Comparison of ENCODE assay signal across 8 mouse cellular contexts in the genomic region with DNA sequence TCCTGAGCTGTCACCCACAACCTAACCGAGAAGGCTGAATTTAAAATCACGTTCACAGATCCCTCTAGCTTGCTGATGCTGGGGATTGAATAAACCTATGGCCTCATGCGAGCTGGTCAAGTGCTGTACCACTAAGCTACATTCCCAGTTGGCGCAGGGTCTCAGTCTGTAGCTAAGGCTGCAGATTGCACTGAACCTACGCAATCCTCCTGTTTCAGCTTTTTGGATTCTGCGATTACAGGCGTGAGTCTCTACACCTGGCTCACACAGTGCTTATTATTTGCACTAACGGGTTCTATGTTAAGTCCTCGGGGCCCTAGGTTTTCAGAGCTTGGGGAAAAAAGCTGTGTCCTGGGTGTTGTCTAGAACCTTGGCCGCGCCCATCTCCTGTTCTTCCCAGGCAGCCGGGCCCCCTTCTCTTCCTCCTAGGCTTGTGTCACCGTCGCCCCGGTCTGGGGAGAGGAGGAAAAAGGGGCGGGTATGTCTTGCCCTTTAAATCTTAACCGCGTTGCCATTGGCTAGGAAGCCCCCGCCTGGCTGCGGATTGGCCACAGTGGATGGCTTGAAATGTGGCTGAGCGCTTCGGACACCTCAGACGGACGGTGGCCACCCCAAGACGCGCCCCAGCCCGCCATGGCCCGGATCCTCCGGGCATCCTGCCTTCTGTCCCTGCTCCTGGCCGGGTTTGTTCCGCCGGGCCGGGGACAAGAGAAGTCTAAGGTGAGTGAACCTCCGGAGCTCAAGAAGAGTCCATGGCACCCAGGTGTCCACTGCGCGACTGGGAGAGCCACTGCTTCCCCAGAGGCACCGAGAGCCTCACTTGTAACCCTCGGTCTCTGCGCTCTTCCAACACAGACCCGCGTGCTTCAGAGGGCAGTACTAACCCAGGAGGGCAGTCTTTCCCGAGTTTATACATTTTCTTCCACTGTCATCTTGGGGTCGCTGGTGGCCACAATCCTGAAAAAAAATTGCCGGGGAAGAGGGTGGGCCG. TPM values are rescaled to one million over a fixed set of nuclear protein-coding genes. Genes with fewer than 3 reads are reported as not detected.
A peak's percentile ranks its signal among the peaks of the same experiment; 100 is the strongest.
DNase-seq lines count a peak whose midpoint lies in the region; ATAC-seq and TF ChIP-seq lines count a peak whose summit lies in the region.

A gene (plus strand): TSS at position 121 of the 991 bp plus-strand sequence.

- peak; percentile 96 for ATAC-seq in forebrain, embryonic 13.5 days
- ATAC-seq in heart, embryonic 16.5 days (replicated peaks; ENCODE audit: extremely low read depth, insufficient read depth, low FRiP score) = peak; percentile 85
- ATAC-seq in megakaryocyte-erythroid progenitor cell, adult 5-6 weeks (replicated peaks; ENCODE audit: low FRiP score, low TSS enrichment, poor library complexity, severe bottlenecking) = no peak

- no peaks in the 10 kb centered on the region for H3K9me3 ChIP-seq in ES-E14 (ENCODE audit: control insufficient read depth, insufficient read depth, low read depth, low read length)
- H3K9me3 ChIP-seq in forebrain, embryonic 13.5 days (replicated peaks) = no peaks in the 10 kb centered on the region
- H3K9me3 ChIP-seq in heart, embryonic 16.5 days (replicated peaks; ENCODE audit: control insufficient read depth, low read length) = no peaks in the 10 kb centered on the region

- no peak for TF ChIP-seq CTCF in olfactory bulb, adult 2 months (IDR thresholded peaks at IDR 0.05; ENCODE audit: insufficient read depth, low read depth, low read length)

- H3K4me1 ChIP-seq in ES-E14 (ENCODE audit: control insufficient read depth in 2 of 2, insufficient read depth in 2 of 2, low read length in 2 of 2, poor library complexity in 1 of 2) = peaks cover 0 to 2% of the 10 kb centered on the region in 2 experiments; a peak in 1 of 4 replicates
- peaks cover 15% of the 10 kb centered on the region for H3K4me1 ChIP-seq in brown adipose tissue, adult 24 weeks (ENCODE audit: control insufficient read depth, insufficient read depth, insufficient read length, low read length)
- H3K4me1 ChIP-seq in forebrain, embryonic 13.5 days = peaks cover 12% of the 10 kb centered on the region; the same call in 1 of the 2 replicates
- H3K4me1 ChIP-seq in heart, embryonic 16.5 days (ENCODE audit: control insufficient read depth, insufficient read depth, low read length) = peaks cover 19% of the 10 kb centered on the region
- H3K4me1 ChIP-seq in olfactory bulb, adult 2 months (ENCODE audit: control insufficient read depth, insufficient read depth, low read length) = peaks cover 19% of the 10 kb centered on the region; the same call in 1 of the 2 replicates

- H3K27me3 ChIP-seq in forebrain, embryonic 13.5 days = no peaks in the 10 kb centered on the region
- H3K27me3 ChIP-seq in heart, embryonic 16.5 days (ENCODE audit: control insufficient read depth, insufficient read depth, low read length) = no peaks in the 10 kb centered on the region

- no peaks in the 10 kb centered on the region for H3K36me3 ChIP-seq in ES-E14 (ENCODE audit: control insufficient read depth, insufficient read depth, low read length, poor library complexity, severe bottlenecking)
- H3K36me3 ChIP-seq in forebrain, embryonic 13.5 days (ENCODE audit: poor library complexity, severe bottlenecking) = no peaks in the 10 kb centered on the region
- no peaks in the 10 kb centered on the region for H3K36me3 ChIP-seq in heart, embryonic 16.5 days (ENCODE audit: control insufficient read depth, insufficient read depth)

- no peak for TF ChIP-seq POLR2A in olfactory bulb, adult 2 months (IDR thresholded peaks at IDR 0.05; ENCODE audit: insufficient read depth, low read depth, low read length)

- H3K9ac ChIP-seq in ES-E14 (ENCODE audit: insufficient read depth, low read depth, low read length, poor library complexity, severe bottlenecking) = peak within 1 kb of the TSS; percentile 50
- peak within 1 kb of the TSS; percentile 65 for H3K9ac ChIP-seq in forebrain, embryonic 13.5 days
- peak within 1 kb of the TSS; percentile 78 for H3K9ac ChIP-seq in heart, embryonic 16.5 days (ENCODE audit: low read length)

- H3K4me3 ChIP-seq in ES-E14 (ENCODE audit: insufficient read depth in 1 of 2, low read depth in 1 of 2, low read length in 2 of 2, poor library complexity in 1 of 2, severe bottlenecking in 1 of 2) = peak within 1 kb of the TSS; percentile 66 to 80
- H3K4me3 ChIP-seq in brown adipose tissue, adult 24 weeks (ENCODE audit: insufficient read depth, low read depth, low read length) = peak within 1 kb of the TSS; percentile 79
- H3K4me3 ChIP-seq in forebrain, embryonic 13.5 days = peak within 1 kb of the TSS; percentile 49
- H3K4me3 ChIP-seq in heart, embryonic 16.5 days (ENCODE audit: low read length) = peak within 1 kb of the TSS; percentile 72
- H3K4me3 ChIP-seq in olfactory bulb, adult 2 months (ENCODE audit: insufficient read depth, low read depth, low read length) = peak within 1 kb of the TSS; percentile 32

- in situ Hi-C loops in ES-E14 (cut with MboI; ENCODE audit: low sequenced_read_pairs in 2 of 2, unreplicated experiment in 2 of 2) = no loop called here

- no peak within 1 kb of the TSS for H3K27ac ChIP-seq in ES-E14 (ENCODE audit: insufficient read depth, low read depth, low read length, poor library complexity, severe bottlenecking)
- peak within 1 kb of the TSS; percentile 45 for H3K27ac ChIP-seq in brown adipose tissue, adult 24 weeks (replicated peaks; ENCODE audit: low read depth, low read length)
- H3K27ac ChIP-seq in forebrain, embryonic 13.5 days = no peak within 1 kb of the TSS
- H3K27ac ChIP-seq in heart, embryonic 16.5 days (ENCODE audit: low read length) = peak within 1 kb of the TSS; percentile 37; the same call in 1 of the 2 replicates
- H3K27ac ChIP-seq in olfactory bulb, adult 2 months (ENCODE audit: insufficient read depth, low read depth, low read length) = no peak within 1 kb of the TSS

- peak; percentile 61 for DNase-seq in ES-E14 (ENCODE audit: low read depth, low spot score)
- DNase-seq in kidney, postnatal 25 days = peak; percentile 87 to 95
- DNase-seq in lung, adult 18-20 months = peak; percentile 82 to 87

- H3K4me2 ChIP-seq in forebrain, embryonic 13.5 days = peak within 1 kb of the TSS; percentile 90
- H3K4me2 ChIP-seq in heart, embryonic 16.5 days (ENCODE audit: low read depth, low read length) = peak within 1 kb of the TSS; percentile 95

- 16% methylated on average over 45 of the region's 45 CpGs for WGBS in forebrain, embryonic 13.5 days
- 12% methylated on average over 45 of the region's 45 CpGs for WGBS in heart, embryonic 16.5 days
- 17% methylated on average over 45 of the region's 45 CpGs for WGBS in olfactory bulb, adult 2 months

TF ChIP-seq in ES-E14, 5 proteins besides CTCF, POLR2A, EP300 and RAD21:
- no peak for TF ChIP-seq ZNF384 (IDR thresholded peaks at IDR 0.05; ENCODE audit: low read depth, low read length)
- no peak for TF ChIP-seq ZC3H11A (IDR thresholded peaks at IDR 0.05; ENCODE audit: borderline replicate concordance, low read depth, low read length)
- TF ChIP-seq CHD2 (IDR thresholded peaks at IDR 0.05; ENCODE audit: low read depth, low read length) = no peak
- no peak for TF ChIP-seq MAFK (IDR thresholded peaks at IDR 0.05; ENCODE audit: insufficient read depth, low read depth, low read length)
- TF ChIP-seq HCFC1 (IDR thresholded peaks at IDR 0.05; ENCODE audit: borderline replicate concordance, insufficient read depth, low read length) = no peak

RNA-seq across cellular contexts. Expression of the gene that starts here (rescaled TPM):
- 11.4 and 13.8 TPM in 2 replicates for total RNA-seq in ES-E14 (2012; rRNA removed)
- polyA plus RNA-seq in brown adipose tissue, adult 24 weeks (2012; ENCODE audit: insufficient read depth, insufficient read length, missing spikeins) = 1,156 and 2,121 TPM in 2 replicates
- polyA plus RNA-seq in forebrain, embryonic 13.5 days (2015; fragmentation: Nextera tagmentation; extraction: Ambion mirVana) = 17.9 and 20.8 TPM in 2 replicates
- 771 and 1,022 TPM in 2 replicates for polyA plus RNA-seq in heart, embryonic 16.5 days (2015; fragmentation: Nextera tagmentation; extraction: Ambion mirVana)
- polyA plus RNA-seq in olfactory bulb, adult 2 months (2012; ENCODE audit: insufficient read depth, insufficient read length, low replicate concordance, missing spikeins) = not detected in 2 replicates
- total RNA-seq in megakaryocyte-erythroid progenitor cell, adult 5-6 weeks (2014; fragmentation: Nextera tagmentation) = 3.2 TPM in 1 of 2 replicates, not detected in the other
- not detected in 2 replicates for total RNA-seq in megakaryocyte-erythroid progenitor cell, adult 5-6 weeks (2017)

Comparison
In these comparisons a context has a peak if more than half of its experiments do, and no peak if none do; other contexts are left out.
1. RNA of the gene that starts here (polyA plus RNA-seq): 1,156 to 2,121 TPM in brown adipose tissue, adult 24 weeks and 771 to 1,022 TPM in heart, embryonic 16.5 days; 17.9 to 20.8 TPM in forebrain, embryonic 13.5 days and not detected in olfactory bulb, adult 2 months; every median in the first group is over 10 times any median in the second.
2. H3K27ac ChIP-seq: peak in brown adipose tissue, adult 24 weeks (single experiment) and heart, embryonic 16.5 days (single experiment); none in ES-E14 (single experiment), forebrain, embryonic 13.5 days (single experiment) and olfactory bulb, adult 2 months (single experiment).
3. Peak in every context shown above with its lines, with median percentiles within 50 percentile points of each other: DNase-seq, H3K4me3 ChIP-seq and H3K9ac ChIP-seq.